Mouse (Mus musculus) inflammation-experienced regulatory T-cells, adult 6 months (primary cell): Measurements from ENCODE around the gene Hils1. TPM values are rescaled to one million over a fixed set of nuclear protein-coding genes. Genes with fewer than 3 reads are reported as not detected.

ENCODE experiments used
- ATAC-seq: one replicate; pipeline ENCODE4 v1.8.0; 2017
- polyA plus RNA-seq, 3 experiments: library from polyadenylated mRNA; unstranded; fragments of 100-300 nt; shearing (Covaris generic); gene quantifications; one replicate each; pipeline ENCODE4 v1.2.1; 2017

Gene Hils1
- polyA plus RNA-seq, 3 experiments from 2014 or later = not detected

GRCm38 (mm10) chr11:94990102-94990748, 22.8 kb downstream of the Hils1 start:
- ATAC-seq = peak; percentile 28

DNA sequence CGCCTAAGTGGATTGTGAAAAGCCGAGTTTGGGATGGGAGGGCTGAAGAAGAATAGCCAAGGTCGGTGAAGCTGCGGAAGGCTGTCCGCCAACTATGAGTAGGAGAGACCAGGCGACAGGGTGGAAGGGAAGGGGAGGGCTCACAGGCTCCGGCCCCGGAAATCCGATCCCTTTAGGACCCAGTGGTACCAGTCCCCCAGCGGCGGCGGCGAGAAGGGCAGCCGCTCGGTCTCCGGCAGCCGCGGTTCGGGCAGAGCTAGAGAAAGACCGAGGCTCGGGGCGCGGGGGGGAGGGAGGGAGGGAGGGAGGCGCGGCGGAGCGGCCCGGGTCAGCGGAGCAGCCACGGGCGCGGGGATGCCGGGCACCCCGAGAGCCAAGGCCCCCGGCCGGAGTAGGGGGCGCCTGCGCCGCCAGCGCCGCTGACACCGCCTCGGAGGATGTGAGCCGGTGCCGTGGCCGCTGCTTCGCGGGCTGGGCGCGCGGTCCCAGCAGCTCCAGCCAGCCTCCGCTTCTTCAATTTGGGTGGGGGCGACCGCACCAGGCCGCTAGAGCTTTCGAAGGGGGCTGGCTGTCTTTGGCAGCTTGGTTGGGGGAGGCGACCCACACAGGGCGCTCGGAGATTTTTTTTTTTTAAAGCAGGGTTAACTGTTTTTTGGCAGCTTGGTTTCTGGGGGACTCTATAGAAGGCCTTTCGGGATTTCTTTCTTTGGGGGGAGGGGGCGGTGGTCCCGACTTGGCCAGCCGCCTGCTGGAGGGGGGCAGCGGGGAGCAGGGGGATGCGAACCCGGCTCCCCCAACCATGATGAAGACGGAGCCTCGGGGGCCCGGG, 23.6 kb downstream of the Hils1 start, which contains the start of gene Ppp1r9b:
Gene Ppp1r9b (plus strand): TSS at position 287 of the 829 bp plus-strand sequence.
- ATAC-seq = peak; percentile 81

DNA sequence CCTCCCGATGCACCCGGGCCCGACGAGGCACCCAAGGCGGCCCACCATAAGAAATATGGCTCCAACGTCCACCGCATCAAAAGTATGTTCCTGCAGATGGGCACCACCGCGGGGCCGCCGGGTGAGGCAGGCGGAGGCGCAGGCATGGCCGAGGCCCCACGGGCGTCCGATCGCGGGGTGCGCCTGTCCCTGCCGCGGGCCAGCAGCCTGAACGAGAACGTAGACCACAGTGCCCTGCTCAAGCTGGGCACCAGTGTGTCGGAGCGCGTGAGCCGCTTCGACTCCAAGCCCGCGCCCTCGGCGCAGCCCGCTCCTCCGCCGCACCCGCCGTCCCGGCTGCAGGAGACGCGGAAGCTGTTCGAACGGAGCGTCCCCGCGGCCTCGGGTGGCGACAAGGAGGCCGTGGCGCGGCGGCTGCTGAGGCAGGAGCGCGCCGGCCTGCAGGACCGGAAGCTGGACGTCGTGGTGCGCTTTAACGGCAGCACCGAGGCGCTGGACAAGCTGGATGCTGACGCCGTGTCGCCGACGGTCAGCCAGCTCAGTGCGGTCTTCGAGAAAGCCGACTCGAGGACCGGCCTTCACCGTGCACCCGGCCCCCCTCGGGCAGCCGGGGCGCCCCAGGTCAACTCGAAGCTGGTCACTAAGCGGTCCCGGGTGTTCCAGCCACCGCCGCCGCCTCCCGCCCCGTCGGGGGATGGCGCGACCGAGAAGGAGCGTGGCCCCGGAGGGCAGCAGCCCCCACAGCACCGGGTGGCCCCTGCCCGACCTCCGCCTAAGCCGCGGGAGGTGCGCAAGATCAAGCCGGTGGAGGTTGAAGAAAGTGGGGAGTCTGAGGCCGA, 24.5 kb downstream of the Hils1 start:
- no peak for ATAC-seq

GRCm38 (mm10) chr11:94992480-94992753, 25.0 kb downstream of the Hils1 start:
- no peak for ATAC-seq

GRCm38 (mm10) chr11:94992754-94993606, 25.6 kb downstream of the Hils1 start:
- no peak for ATAC-seq

DNA sequence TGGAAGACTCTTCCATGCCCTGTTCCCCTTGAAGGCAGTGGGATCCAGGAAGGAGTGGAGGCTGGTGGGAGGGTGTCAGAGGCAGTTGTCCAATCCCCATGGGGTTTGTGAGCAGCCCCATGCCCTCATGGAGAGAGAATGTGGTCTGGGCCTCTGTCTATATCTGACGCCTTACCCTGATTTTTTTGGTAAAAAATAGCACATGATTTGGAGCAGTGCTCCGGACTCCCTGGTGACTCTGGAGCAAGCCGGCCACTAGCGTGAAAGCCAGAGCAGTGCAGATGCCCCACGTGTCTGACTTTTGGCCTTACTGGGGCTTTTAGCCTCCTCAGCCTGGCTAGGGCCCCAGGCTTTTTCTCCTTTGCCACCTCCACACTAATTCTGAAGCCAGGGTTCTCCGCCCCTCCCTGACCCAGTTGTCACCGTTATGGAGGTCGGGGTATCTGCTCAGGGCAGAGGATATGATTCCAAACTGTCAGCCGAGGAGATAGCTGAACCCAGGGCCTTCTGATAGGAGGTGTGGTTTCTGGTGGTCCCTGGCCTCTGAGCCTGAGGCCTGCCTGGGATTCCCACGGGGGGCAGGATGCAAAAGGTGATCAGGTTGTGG, 26.9 kb downstream of the Hils1 start:
- no peak for ATAC-seq

DNA sequence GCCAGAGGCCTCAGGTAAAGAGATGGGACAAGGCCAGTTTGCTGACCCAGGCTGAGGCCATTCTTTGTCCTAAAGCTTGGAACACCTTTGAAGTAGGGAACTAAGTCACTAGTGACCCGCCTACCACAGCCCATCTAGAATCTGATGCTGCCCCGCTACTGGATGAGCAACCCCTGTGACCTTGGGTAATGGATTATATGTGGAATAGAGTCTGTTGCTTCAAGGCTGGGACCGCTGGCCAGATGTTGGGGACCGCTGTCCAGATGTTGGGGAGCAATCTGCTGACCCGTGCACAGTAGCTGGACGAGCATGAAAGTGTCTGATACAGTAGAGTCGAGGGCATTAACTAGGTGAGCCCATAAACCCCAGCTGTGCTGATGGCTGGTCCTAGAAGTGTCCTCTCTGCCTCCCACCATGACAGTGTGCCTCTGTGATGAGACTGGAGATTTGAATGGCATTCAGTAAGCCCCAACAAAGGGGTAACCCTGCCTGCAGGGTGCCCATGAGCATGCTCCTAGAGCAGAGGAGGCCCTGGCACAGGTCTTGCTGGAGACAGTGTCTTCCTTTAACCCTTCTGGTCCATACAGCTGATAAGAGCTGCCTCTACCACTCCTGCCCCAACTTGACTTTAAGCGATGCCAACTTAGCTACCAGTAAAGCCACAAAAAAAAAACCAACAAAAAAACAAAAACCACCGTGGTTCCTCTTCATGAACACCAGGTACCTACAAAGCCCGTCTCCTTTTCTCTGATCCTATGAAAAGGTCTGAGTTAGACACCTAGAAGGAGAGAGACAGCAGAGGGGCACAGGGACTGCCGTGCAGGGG, 27.8 kb downstream of the Hils1 start:
- ATAC-seq = no peak

DNA sequence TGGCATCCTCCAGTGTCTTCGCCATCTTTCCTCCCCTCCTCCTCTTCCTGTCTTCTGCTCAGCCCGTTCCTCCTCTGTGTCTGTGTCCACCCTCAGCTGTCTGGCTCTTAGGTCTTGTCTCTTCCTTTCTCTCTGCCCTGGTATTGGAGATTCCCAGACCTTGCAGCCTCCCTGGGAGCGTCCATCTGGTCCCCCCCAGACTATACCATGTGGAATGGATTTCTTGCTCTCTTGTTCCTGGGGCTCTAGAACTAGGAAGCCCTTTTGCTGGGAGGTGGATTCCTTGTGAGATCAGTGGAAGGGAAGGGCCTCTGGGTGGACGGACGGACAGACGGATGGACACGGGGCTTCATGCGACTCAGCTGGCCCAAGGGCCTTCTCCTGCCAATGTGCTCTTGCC, 28.7 kb downstream of the Hils1 start:
- ATAC-seq = no peak

GRCm38 (mm10) chr11:94996984-94997383, 29.6 kb downstream of the Hils1 start:
- ATAC-seq = no peak

DNA sequence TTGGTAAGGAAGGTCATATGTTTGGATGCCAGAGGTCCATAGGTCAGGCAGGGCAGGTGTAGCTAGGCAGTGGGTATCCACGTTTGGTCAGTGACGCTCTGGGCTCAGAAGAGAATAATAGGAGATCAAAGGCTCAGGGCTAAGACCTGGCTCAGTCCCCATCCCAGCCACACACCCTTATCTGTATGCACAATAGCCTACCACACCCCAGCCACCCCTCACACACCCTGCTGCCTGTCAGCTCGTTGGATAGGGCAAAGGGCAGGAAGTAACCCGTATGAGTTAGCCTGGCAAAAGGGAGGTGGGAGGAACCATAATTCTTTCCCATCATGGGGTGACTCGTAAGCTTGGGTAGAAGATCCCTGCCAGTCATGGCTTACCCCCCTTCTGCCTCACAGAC, 30.2 kb downstream of the Hils1 start:
- no peak for ATAC-seq

GRCm38 (mm10) chr11:94998041-94998531, 30.7 kb downstream of the Hils1 start:
- ATAC-seq = peak; percentile 57

DNA sequence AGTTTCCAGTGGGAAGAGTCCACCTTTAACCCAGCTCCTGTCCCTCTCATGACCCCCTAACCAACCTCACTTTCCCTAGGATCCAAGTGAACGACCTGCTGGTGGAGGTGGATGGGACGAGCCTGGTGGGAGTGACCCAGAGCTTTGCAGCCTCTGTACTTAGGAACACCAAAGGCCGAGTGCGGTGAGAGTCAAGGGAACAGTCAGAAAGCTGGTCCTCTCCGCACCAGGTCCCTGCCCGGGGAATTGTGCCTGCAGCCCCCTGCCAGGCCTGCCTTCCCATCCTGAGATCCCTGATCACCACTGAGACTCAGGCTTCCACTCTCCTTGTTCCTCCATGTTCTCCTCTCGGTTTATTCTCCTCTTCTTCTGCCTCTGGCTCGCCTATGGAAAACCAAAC, 32.7 kb downstream of the Hils1 start:
- ATAC-seq = no peak

- ATAC-seq = peak; percentile 77
Measured at GRCm38 (mm10) chr11:95000548-95000947, 33.2 kb downstream of the Hils1 start.

- ATAC-seq = no peak
Measured at GRCm38 (mm10) chr11:95001058-95001457, 33.7 kb downstream of the Hils1 start.

GRCm38 (mm10) chr11:95001584-95002347, 34.4 kb downstream of the Hils1 start:
- ATAC-seq = no peak

GRCm38 (mm10) chr11:95002705-95003104, 35.3 kb downstream of the Hils1 start:
- ATAC-seq = no peak

DNA sequence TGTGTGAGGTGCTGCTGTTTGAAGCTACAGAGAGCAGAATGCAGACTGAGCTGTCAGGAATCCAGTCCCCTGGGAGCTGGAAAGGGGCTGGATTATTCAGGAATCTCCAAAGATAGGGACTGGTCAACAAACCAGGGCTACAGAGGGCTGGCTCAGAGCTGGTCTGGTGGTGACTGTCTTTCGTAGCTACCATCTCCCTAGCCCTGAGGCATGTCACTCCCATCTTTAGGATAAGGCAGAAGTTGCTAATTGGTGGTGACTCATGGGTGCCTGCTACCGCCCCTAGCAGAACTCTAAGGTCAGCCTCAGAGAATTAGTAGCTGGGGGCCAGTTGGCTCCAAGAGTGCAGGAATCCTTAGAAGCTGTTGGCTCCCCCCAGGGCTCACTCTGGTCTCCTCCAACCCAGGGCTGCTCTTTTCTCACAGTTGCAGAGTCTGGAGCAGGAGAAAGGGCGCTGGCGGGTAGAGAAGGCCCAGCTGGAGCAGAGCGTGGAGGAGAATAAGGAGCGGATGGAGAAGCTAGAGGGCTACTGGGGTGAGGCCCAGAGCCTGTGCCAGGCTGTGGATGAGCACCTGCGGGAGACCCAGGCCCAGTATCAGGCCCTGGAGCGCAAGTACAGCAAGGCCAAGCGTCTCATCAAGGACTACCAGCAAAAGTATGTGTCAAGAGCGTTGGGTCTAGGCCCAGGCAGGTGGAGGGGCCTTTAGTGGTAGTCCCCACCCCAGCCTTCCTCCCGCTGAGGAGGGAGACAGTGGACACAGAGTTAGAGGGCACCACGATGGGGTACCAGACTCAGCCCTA, 36.9 kb downstream of the Hils1 start:
- ATAC-seq = no peak

DNA sequence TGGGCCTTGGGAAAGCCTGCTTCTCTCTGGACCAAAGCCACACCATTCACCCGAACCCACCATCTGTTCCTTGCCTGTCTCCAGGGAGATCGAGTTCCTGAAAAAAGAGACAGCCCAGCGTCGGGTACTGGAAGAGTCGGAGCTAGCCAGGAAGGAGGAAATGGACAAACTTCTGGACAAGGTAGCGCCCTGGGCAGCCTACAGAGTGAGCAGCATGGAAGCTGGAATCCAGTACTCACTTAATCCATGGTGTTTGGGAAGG, 37.5 kb downstream of the Hils1 start:
- no peak for ATAC-seq

GRCm38 (mm10) chr11:95006038-95006437, 38.6 kb downstream of the Hils1 start:
- no peak for ATAC-seq
